Mouse (Mus musculus) adrenal gland, postnatal 10 days (tissue): ENCODE measurements at regions not wholly inside any gene's neighbourhood (a gene's known extent, or its start where the extent isn't known, plus 50 kb on each side); places are given as distances from the start of the nearest gene placed in this dataset.
A peak's percentile ranks its signal among the peaks of the same experiment; 100 is the strongest.

Experiments
- DNase-seq: peaks from one replicate; pipeline ENCODE4 v3.0.0; 2021; ENCODE audit warnings: mixed read lengths

GRCm38 (mm10) chr11:114212136-114212535 is 145.3 kb upstream of the Sdk2 start:
- peak; percentile 70 for DNase-seq

DNA sequence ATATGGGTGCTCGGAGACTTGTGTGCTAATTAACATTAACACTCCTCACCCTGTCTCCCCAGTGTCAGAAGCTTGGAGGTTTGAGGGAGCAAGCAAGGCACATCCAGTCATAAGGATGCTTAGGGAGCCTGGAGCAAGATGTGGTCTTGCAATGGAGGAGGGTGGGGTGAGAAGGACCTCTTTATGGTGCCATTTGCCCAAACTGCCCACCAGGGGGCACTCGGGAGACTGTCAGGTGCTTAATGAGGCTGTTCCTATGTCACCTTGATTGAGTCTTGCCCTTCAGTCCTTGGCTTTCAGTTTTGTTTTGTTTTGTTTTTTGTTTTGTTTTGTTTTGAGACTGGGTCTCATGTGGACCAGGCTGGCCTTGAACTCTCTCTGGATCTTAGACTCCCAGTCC is 138.3 kb upstream of the Sdk2 start:
- DNase-seq = peak; percentile 74

DNA sequence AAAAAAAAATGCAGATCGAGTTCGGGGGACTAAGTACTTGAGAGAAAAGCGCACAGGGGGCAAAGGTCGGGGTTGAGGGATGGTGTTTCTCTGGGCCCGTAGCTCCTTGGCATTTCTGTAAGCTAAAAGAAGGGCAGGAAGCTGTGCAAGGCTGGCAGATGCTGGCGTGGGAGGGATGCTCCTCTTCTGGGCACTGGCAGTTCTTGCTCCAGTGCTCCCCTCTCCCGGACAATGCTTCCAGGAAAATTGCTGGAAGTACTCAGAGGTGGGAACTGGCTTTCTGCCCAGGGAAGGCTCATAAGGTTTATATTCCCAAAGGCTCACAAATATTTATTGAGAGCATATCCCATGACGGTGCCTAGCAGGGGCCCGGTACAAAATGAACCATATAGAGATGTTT is 136.6 kb upstream of the Sdk2 start:
- no peak for DNase-seq

- DNase-seq = no peak
These were observed 135.6 kb upstream of the Sdk2 start for GRCm38 (mm10) chr11:114202486-114202885.

DNA sequence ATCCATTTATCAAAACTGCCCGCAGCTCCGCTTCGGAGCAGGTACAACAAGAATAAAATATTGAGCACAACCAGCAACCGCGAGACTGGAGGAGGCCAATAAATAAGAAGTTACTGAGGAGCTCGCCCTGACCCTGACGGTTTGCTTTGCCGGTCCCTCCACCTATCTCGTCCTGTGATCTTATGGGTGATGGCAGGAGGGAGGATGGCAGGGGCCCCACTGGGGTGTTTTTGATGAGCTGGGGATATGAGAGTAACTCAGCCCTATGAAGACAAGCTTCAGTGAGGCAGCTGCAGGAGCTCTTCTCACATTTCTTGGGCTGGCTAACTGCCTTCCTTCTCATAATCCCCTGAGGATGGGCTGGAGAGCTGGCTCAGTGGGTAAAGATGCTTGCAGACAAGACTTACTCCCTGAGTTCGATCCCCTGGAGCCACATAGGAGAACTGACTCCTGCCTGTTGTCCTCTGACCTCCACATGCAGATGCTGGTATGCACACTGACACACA is 132.3 kb upstream of the Sdk2 start:
- no peak for DNase-seq

DNA sequence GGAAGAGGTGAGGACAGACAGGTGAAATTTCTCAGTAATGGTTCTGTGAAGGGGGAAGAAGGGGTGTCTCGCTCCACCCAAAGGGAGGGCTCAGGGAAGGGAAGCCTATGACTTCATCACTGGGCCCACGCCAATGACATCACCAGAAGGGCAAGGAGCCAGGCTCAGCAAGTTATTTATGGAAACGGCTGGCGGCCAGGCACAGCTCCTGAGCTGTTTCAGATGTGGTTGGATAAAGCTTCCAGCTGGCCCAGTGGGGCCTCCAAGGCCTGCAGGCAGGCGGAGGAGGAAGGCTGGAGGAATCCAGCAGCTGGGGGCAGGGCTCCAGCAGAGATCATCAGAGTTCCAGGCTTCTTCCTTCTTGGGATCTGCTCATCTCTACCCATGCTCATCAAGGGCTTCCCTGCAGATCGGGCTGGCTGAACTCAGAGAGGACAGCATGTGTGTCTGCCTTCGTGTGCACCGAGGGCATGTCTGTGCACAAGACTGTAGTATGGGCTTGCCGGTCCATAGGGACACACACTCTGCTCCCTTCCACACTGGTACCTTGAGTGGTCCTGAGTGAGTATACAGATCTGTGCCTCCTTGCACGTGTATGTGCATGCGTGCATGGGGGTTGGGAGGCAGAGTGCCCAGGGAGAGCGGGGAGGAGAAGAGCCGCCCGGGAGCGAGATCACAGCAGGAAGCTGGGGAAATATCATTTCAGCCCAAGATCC is 131.6 kb upstream of the Sdk2 start:
- peak; percentile 96 for DNase-seq

DNA sequence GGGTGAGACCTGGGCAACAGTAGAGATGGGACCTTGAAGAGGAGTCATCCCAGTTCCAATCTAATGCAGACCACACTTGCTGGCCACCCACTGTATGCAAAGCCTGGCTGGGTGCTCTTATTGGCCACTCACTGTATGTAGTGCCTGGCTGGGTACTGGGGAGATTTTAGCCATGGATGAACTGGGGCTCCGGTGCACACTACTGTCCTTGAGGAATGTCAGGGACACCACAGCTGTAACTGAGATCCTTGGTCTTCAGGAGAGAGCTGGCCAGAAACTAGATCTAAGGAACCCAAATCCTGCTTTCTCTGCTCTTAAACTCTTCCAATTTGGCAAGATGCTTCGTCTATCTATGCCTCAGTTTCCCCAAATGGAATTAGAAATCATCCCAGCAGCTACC is 128.4 kb upstream of the Sdk2 start:
- no peak for DNase-seq

DNA sequence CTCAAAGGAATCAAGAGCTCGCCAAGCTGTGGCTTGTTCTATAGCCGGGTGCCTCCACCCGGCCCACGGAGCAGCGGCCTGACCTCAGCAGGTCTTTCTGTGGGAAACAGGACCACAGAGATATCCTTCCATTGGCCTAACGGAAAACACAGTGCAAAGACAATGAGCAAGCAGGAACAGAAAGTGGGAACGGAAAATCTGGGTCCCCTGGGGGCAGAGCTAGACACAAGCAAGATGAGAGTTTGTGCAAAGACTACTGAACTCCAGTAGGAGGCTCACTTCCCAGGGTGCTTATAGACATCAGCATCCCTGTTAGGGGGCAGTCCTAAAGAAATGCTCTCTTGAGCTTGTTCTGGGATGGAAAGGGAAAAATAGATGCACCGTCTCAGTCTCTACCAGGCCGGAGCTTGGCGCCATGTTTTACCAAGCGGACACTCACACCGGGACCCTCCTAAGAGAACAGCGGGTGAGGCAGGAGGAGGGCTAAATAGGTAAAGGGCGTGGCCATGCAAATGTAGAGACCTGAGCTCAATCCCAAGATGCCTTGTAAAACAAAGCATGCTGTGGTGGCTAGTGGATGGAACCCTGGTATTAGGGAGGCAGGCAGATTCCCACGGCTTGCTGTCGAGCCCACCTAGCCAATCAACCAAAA is 127.3 kb upstream of the Sdk2 start:
- DNase-seq = no peak

GRCm38 (mm10) chr11:114193018-114193417 is 126.2 kb upstream of the Sdk2 start:
- DNase-seq = no peak

- no peak for DNase-seq
These were observed 124.8 kb upstream of the Sdk2 start for GRCm38 (mm10) chr11:114191661-114192060.

- peak; percentile 72 for DNase-seq
These were observed 118.4 kb upstream of the Sdk2 start for GRCm38 (mm10) chr11:114184970-114185882.

DNA sequence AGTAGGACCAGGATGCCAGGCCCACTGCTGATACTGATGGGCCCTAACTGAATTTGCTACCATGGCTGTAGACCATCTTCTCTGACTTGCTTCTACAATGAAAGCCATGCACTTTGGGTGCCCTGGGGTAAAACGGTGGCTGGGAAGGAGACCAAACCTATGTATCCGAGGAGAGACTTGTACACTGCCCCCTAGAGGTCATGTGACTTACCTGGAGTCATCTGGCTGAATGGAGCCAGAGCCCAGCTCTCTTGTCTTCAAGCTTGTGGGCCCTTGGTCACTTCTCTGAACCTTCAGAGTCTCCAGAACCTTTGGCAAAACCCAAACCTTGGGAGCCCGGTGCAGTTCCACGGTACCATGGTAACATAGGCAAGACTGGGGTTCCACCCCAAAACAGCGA is 117.6 kb upstream of the Sdk2 start:
- DNase-seq = no peak

DNA sequence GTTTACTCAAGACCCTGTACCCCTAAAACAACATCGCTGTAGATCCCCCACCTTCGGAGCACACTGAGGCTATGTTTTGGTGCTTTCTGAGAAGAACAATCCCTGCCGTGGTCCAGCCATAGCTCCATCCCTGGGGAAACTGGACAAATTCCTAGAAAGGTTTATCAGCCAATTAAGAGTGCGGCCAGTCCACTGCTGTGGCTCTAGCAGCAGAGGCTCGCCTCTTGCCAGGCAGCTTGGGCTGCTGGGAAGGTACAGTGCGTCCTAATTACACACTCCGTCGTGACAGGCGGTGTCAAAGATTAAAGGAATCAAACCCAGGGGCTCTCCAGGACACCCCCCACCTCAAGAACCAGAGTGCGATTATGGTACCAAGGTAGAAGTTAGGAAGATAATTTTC is 116.4 kb upstream of the Sdk2 start:
- no peak for DNase-seq

DNA sequence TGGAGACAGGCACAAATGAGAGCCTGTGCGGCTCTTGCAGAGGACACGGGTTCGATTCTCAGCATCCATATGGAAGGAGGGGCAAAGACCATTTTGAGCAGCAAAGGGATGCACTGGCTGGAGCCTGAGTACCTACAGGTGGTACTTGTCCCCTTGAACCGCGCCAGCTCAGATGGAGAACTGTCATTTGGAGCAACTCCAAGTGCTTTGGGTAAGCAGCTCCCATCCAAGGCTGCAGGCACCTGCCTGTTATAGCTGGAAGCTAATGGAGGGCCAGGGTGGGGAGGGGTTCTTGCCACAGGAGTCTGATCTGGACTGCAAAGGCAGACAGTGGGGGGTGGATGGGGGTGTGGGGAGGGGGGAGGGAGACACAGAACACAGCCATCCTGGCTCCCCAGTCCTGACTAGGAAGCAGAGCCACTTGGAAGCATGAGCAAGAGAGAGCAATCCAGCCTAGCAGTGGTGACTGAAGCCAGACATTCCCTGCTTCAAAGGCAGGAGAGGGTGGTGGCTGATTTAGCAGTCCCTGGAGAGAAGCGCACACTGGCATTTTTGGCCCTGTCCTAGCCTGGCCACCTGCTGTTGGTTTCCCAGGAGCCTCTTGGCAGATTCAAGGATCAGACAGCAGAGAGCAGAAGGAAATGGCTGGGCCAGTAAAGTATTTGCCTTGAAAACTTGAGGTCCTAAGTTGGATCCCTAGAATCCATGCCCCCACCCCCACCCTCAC is 112.1 kb upstream of the Sdk2 start:
- peak; percentile 25 for DNase-seq

DNA sequence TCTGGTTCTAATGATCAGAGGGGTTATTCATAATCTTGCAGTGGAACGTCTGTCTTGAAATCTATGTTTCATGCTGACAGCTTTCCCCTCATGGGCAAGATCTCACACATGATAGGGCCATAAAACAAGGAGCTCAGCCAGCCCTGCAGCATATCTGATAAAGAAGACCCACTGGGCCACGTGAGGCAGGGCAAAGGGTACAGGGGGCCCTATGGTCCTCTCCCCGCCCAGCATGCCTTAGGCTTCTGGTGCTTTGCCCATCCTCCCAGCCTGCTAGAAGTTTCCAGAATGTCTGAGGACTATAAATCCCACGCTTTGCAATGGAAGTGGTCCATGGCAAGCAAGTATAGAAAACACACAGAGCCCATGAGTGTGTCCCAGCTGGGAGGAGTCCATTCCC is 110.9 kb upstream of the Sdk2 start:
- no peak for DNase-seq

- peak; percentile 51 for DNase-seq
These were observed 110.4 kb upstream of the Sdk2 start for GRCm38 (mm10) chr11:114177281-114177680.

- peak; percentile 66 for DNase-seq
These were observed 109.9 kb upstream of the Sdk2 start for GRCm38 (mm10) chr11:114176671-114177212.

- DNase-seq = no peak
These were observed 108.7 kb upstream of the Sdk2 start for GRCm38 (mm10) chr11:114175437-114176131.

DNA sequence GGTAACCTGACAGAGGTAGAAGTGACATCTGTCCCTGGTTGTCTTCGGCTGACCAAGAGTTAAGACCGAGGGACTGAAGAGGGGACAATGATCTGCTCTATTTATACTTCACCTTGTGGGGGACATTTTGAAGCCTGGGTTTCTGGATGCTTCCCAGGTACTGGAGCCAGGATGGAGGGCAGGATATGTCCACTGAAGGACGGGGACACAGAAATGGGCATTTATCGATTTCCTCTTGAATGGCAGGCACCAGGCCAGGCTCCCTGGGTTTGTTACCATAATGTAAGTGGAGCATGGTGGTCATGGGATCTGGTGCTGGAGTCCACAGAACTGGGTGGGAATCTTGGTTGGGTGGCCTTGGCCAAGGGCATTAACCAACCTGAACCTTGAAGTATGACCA is 108.0 kb upstream of the Sdk2 start:
- no peak for DNase-seq

- DNase-seq = no peak
These were observed 101.4 kb upstream of the Sdk2 start for GRCm38 (mm10) chr11:114168231-114168661.
